Mouse (Mus musculus) spleen, adult 2 months (tissue): ENCODE measurements around the gene Hist1h2bj. TPM values are rescaled to one million over a fixed set of nuclear protein-coding genes. Genes with fewer than 3 reads are reported as not detected.
"Not testable (repeated sequence)": the region's sequence is repeated elsewhere in the genome, so short reads cannot be mapped to it uniquely, and the experiment has no call there.

Experiments
- DNase-seq, 2 experiments: peaks; one replicate each; pipeline versions ENCODE4 v3.0.0 to v3.0.0-alpha.2; 2012 to 2021; ENCODE audit warnings: low spot score in 2 of 2, low read depth in 1 of 2
- H3K27ac ChIP-seq: fragments of 200-500 bp; 2 replicates; pipeline ENCODE4 v1.5.1; 2012; ENCODE audit warnings: low read length, inconsistent platforms; ENCODE audit not compliant: insufficient read depth
- H3K27me3 ChIP-seq: fragments of 200-500 bp; 2 replicates; pipeline ENCODE4 v1.6.1; 2012; ENCODE audit warnings: mild to moderate bottlenecking, moderate library complexity, low read length, inconsistent platforms; ENCODE audit not compliant: control insufficient read depth, insufficient read depth
- H3K36me3 ChIP-seq: fragments of 200-500 bp; 2 replicates; pipeline ENCODE4 v1.6.1; 2012; ENCODE audit warnings: mild to moderate bottlenecking, low read length, inconsistent platforms; ENCODE audit not compliant: control insufficient read depth, insufficient read depth
- H3K4me1 ChIP-seq: fragments of 200-500 bp; 2 replicates; pipeline ENCODE4 v1.6.1; 2011; ENCODE audit warnings: inconsistent platforms; ENCODE audit not compliant: control insufficient read depth, insufficient read depth, insufficient read length
- H3K4me3 ChIP-seq: fragments of 200-500 bp; 2 replicates; pipeline ENCODE4 v1.5.1; 2011; ENCODE audit warnings: mild to moderate bottlenecking, inconsistent platforms; ENCODE audit not compliant: insufficient read depth, insufficient read length; ENCODE audit errors: extremely low read depth
- CTCF ChIP-seq: fragments of 200-500 bp; IDR thresholded peaks from 2 replicates; pipeline ENCODE4 v1.5.1; 2011; ENCODE audit warnings: mild to moderate bottlenecking, inconsistent platforms; ENCODE audit not compliant: insufficient read depth, insufficient read length, insufficient replicate concordance; ENCODE audit errors: extremely low read depth
- POLR2A ChIP-seq: fragments of 200-500 bp; IDR thresholded peaks from 2 replicates; pipeline ENCODE4 v1.6.1; 2011; ENCODE audit warnings: low read depth, low read length, inconsistent platforms
- WGBS: fragments of 180-500 bp; shearing (Covaris S2); methylation state at CpG from one replicate; pipeline ENCODE4 v1.1.7; 2018; 5-methylcytosine and 5-hydroxymethylcytosine counted together
- polyA plus RNA-seq: library from polyadenylated mRNA; depleted of rRNA; stranded (reverse); fragments of >200 nt; gene quantifications from 2 replicates; pipeline ENCODE4 v1.2.3, GENCODE M21; 2012; rRNA removed

Gene Hist1h2bj
- polyA plus RNA-seq, 1 experiment: 21.8 TPM

DNA sequence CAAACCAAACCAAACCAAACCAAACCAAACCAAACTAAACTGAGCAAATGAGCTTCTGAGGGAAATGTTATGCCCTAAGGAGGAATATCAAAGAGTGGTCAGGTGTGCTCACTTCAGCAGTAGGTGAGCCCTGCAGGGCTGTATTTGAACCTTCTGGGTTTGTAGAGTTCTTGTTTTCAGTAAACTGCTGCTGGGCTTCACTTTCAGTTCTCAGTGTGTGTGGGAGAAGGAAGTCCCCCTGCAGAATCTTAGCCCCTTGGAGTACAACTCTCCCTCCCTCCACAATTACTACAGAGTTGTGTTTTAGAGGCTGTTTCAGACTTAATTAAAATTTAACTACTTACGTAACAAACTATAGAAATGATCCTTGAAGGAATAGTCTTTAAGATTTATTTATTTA, 10.7 kb downstream of the Hist1h2bj start:
- H3K27ac ChIP-seq: no peak overlapping the region
- 91% methylated on average over 1 of the region's 1 CpGs for WGBS
- no peak overlapping the region for H3K4me3 ChIP-seq
- no peak for TF ChIP-seq CTCF
- no peak for TF ChIP-seq POLR2A
- H3K36me3 ChIP-seq: no peaks in the 10 kb centered on the region
- H3K4me1 ChIP-seq: no peaks in the 10 kb centered on the region; the same call in none of the 2 replicates
- H3K27me3 ChIP-seq: no peaks in the 10 kb centered on the region
- DNase-seq: no peak

DNA sequence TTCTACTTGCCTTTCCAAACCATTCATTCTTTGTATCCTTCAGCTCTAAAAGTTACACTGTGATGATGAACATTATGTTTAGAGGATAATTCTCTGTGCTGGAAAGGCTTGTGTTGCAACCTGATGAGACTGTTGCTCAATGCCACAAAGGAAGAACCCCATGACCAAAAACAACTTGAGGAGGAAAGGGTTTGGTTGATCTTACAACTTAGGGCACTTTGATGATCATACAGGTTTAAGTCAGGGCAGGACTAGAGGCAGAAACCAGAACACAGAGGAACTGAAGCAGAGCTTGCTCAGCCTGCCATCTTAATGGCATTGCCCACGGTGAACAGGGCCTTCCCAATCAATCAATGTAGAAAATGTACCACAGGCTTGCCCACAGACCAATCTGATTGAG, 18.4 kb downstream of the Hist1h2bj start:
- DNase-seq: no peak
- 66% methylated on average over 1 of the region's 1 CpGs for WGBS
- no peak overlapping the region for H3K27ac ChIP-seq
- no peaks in the 10 kb centered on the region for H3K36me3 ChIP-seq
- no peak overlapping the region for H3K4me3 ChIP-seq
- no peaks in the 10 kb centered on the region for H3K27me3 ChIP-seq
- no peaks in the 10 kb centered on the region for H3K4me1 ChIP-seq
- TF ChIP-seq CTCF: no peak
- TF ChIP-seq POLR2A: no peak

DNA sequence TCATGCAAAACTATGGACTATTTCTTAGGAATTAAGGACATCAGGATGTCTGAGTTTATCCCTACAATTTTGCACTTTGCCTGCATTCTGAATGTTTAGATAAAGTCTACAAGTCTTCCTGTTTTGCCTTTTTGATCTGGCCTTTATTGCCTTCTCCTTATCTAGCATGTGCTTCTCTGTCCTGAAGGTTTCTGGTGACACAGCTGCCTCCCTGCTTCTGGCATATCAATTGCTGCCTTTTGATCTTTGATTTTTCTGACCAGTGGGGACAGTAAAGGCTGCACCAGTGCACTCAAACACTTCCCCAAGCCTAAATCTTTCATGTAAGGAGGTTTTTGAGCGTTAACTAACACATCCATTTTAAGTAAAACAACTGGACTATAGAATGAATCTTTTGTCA, 20.5 kb downstream of the Hist1h2bj start:
- Histone ChIP-seq H3K27me3 (no peaks in the 10 kb centered on the region), H3K4me1 (no peaks in the 10 kb centered on the region), H3K4me3 (no peak overlapping the region), H3K36me3 (no peaks in the 10 kb centered on the region), H3K27ac (no peak overlapping the region)
- DNase-seq: no peak
- 52% methylated on average over 1 of the region's 1 CpGs for WGBS
- TF ChIP-seq CTCF (no peak), POLR2A (no peak)

DNA sequence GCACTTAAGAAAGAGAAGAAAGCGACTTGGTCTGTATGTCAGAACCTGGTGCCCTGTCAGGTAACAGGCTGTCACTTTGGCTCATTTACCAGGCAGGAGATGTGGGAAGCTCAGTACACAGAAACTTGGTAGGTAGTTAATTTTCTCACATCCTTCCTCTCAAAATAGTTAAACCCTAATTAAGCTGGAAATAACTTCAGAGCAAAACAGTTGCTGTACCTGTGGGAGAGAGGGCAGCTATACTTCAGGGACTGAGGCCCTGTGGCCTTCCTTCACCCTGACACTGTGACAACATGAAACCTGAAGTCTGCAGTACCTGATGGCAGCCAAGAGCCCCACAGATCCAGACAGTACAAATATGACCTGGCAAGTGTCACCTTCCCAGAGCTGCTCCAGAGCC, 41.1 kb downstream of the Hist1h2bj start, which contains the start of gene Vmn1r188:
Vmn1r188 (plus strand) TSS at position 301 of the 400 bp plus-strand sequence.
- not testable (repeated sequence) for DNase-seq, H3K4me3 ChIP-seq, H3K36me3 ChIP-seq, H3K27ac ChIP-seq, H3K4me1 ChIP-seq, H3K27me3 ChIP-seq
- 85% methylated on average over 1 of the region's 1 CpGs for WGBS

Other genes with a start within 250 kb of the Hist1h2bj start
- gene Hist1h2bq, start 233.0 kb upstream of the Hist1h2bj start, polyA plus RNA-seq: 32.5 and 59.8 TPM in 2 replicates
- not detected in 2 replicates for gene Hist1h2ao, start 232.7 kb upstream of the Hist1h2bj start, polyA plus RNA-seq
- not detected in 2 replicates for gene Hist1h4m, start 231.5 kb upstream of the Hist1h2bj start, polyA plus RNA-seq
- gene Hist1h4n, start 211.0 kb upstream of the Hist1h2bj start, polyA plus RNA-seq: 61.9 and 76.0 TPM in 2 replicates
- gene Hist1h2ap, start 209.7 kb upstream of the Hist1h2bj start, polyA plus RNA-seq: 366 and 1,278 TPM in 2 replicates
- 28.5 and 55.0 TPM in 2 replicates for gene Hist1h2br, start 209.5 kb upstream of the Hist1h2bj start, polyA plus RNA-seq
- 0.05 and 0.11 TPM in 2 replicates for gene Zfp184, start 98.1 kb upstream of the Hist1h2bj start, polyA plus RNA-seq
- not detected in 2 replicates for gene Pom121l2, start 62.0 kb upstream of the Hist1h2bj start, polyA plus RNA-seq
- 0.99 and 1.1 TPM in 2 replicates for gene Prss16, start 33.5 kb upstream of the Hist1h2bj start, polyA plus RNA-seq
- gene Hist1h2ah, start 7.6 kb upstream of the Hist1h2bj start, polyA plus RNA-seq: 51.3 and 149 TPM in 2 replicates
- gene Hist1h2bk, start 7.3 kb upstream of the Hist1h2bj start, polyA plus RNA-seq: 30.0 and 45.9 TPM in 2 replicates
- 14.7 and 15.7 TPM in 2 replicates for gene Hist1h4i, start 1.9 kb upstream of the Hist1h2bj start, polyA plus RNA-seq
- 10.2 and 14.1 TPM in 2 replicates for gene Hist1h2ag, start 270 bp upstream of the Hist1h2bj start, polyA plus RNA-seq
- gene Vmn1r188, start 41.2 kb downstream of the Hist1h2bj start, polyA plus RNA-seq: not detected in 2 replicates
- not detected in 2 replicates for gene Vmn1r189, start 62.6 kb downstream of the Hist1h2bj start, polyA plus RNA-seq
- gene Vmn1r191, start 140.8 kb downstream of the Hist1h2bj start, polyA plus RNA-seq: not detected in 2 replicates
- not detected in 2 replicates for gene Vmn1r192, start 147.9 kb downstream of the Hist1h2bj start, polyA plus RNA-seq
- not detected in 2 replicates for gene Vmn1r193, start 179.9 kb downstream of the Hist1h2bj start, polyA plus RNA-seq
- gene Vmn1r194, start 201.0 kb downstream of the Hist1h2bj start, polyA plus RNA-seq: not detected in 2 replicates
- gene Vmn1r195, start 227.3 kb downstream of the Hist1h2bj start, polyA plus RNA-seq: not detected in 2 replicates
- not detected in 2 replicates for gene Vmn1r196, start 246.7 kb downstream of the Hist1h2bj start, polyA plus RNA-seq